Mouse (Mus musculus) adrenal gland, postnatal 10 days (tissue): ENCODE data around the gene Fbxo17. TPM values are rescaled to one million over a fixed set of nuclear protein-coding genes. Genes with fewer than 3 reads are reported as not detected.

Experiments used
- DNase-seq: peaks from one replicate; pipeline ENCODE4 v3.0.0; 2021; ENCODE audit warnings: mixed read lengths
- total RNA-seq, 2 experiments: library from RNA; stranded (reverse); gene quantifications; 2 replicates each; pipeline ENCODE4 v1.2.3; 2021

The Fbxo17 gene
- total RNA-seq, 2 experiments from 2014 or later, result 3.7 to 6.0 TPM

- DNase-seq, result no peak
These were observed 1.1 kb downstream of the Fbxo17 start for GRCm38 (mm10) chr7:28717726-28718125.

DNA sequence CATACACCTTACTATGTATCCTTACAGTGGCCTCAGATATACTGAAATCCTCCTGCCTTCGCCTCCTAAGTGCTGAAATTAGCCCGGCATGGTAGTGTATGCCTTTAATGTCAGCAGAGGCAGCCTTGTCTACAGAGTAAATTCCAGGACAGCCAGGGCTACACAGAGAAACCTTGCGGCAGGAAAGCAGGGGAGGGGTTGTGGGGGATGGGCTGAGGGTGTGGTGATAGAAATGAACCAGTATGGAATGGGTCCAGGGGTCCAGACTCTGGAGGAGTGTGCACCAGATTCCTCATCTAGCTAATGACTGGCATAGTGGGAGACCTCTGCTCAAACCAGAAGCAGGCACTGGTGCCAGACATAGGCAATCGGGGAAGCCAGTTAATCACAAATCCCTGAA is 2.6 kb downstream of the Fbxo17 start:
- DNase-seq, result no peak

- no peak for DNase-seq
These were observed 3.0 kb downstream of the Fbxo17 start for GRCm38 (mm10) chr7:28719650-28720049.

- DNase-seq, result no peak
These were observed 4.3 kb downstream of the Fbxo17 start for GRCm38 (mm10) chr7:28720753-28721537.

GRCm38 (mm10) chr7:28722079-28722478 is 5.5 kb downstream of the Fbxo17 start:
- DNase-seq, result no peak

DNA sequence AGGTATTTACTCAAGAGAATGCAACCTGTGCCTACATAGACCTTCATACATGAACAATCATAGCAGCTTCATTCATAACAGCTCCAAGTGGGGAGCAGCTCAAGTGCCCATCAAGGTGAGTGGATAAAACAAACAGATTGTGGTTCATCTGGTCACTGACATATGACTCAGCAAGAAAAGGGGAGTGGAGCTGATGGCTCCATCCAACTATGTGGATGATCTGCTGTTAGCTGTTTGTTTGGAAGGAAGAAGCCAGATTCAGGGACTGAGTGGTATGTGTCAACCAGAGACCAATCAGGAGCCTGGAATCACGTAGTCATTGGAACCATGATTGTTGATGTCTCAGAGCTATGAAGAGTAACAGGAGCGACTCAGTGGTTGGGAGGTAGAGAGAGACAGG is 8.0 kb downstream of the Fbxo17 start:
- DNase-seq, result no peak

- DNase-seq, result peak; percentile 91
These were observed 10.0 kb downstream of the Fbxo17 start for GRCm38 (mm10) chr7:28726600-28726999.

DNA sequence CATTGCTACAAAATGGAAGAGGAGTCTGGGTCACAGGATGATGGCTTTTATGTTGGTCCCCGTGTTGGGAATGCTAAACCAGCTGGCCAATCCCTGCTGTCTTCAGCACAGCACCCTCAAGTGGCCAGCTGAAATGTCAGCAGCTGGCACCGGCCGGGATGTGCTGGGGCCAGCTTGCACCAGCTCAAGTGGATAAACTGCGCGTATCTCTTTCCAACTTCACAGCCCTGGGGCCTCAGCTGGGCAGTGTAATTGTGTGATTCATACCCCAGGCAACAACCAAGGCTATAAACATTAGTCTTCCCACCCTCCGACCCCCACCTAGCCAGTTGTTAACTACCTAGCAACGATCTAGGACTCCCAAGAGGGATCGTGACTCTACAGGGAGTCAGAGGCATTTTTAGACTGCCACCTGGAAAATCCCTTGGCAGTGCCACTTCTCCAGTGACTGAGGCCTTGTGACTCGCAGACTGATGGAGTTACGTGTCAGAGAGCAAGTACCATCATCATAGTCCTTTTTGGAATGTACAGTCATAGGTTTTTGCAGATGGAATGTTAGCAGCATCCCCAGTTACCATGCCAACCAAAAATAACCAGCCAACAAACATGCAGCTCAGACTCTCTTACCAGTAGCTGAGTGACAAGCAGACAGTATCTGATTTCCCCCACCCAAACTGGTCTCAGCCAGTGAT is 11.2 kb downstream of the Fbxo17 start:
- peak; percentile 44 for DNase-seq

DNA sequence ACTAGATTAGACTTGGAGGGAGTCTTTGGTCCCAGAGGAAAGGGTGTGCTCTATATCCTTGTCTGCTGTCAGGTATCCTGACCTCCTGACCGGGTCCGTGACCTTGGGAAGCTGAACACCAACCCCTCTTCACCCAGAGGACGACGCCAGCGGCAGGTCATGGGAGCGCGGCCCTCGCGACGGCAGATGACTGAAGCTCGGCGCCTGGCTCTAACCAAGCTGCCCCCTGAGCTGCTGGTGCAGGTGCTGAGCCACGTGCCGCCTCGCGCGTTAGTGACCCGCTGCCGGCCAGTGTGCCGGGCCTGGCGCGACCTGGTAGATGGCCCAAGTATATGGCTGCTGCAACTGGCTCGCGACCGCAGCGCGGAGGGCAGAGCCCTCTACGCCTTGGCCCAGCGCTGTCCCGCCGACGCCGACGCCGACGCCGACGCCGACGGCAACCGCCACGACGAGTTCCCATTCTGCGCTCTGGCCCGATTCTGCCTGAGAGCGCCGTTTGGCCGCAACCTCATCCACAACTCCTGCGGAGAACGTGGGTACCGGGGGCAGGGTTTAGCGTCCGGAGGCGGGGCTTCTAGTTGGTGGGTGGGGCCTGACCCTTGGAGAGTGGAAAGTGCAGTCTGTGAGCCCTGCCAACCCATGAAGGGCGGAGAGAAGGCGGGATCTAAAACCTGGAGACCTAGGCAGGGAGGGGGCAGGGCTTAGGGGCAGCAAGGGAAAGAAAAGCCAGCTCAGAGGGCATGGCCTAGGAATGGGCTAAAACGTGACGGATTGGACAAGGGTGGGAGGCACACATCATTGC is 15.9 kb downstream of the Fbxo17 start:
- DNase-seq, result peak; percentile 90

DNA sequence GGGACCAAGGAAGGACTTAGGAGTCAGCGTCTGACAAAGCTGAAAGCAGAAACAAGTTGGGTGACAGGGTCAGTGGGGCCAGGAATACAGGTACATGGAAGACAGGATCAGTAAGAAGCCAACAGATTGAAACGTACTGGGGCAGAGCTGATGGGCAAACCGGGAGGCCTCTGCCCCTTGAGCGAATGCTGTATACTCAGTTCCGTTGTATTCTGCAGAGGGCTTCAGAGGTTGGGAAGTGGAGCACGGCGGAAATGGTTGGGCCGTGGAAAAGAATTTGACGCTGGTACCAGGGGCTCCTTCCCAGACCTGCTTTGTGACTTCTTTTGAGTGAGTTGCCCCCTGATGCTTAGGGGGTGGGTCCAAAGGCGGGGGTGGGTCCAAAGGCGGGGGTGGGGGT is 16.6 kb downstream of the Fbxo17 start:
- no peak for DNase-seq

DNA sequence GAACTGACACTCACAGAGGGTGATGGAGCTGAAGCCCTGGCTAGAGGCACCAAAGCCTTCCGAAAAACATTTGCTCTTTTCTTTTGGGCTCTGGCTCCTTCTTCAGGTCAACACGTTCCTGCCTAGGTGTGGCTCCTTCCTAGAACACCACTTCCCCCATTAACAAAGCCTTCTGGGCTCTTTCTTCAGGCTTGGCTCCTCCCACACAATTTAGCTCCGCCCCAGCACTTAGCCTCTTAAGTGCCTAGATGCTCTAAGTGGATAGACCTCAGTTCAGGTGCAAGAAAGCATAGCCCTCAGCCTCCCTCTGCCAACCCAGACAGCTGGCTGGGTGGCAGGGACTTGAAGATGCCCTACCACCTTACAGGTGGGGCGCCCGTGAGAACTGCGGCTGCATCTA is 19.1 kb downstream of the Fbxo17 start:
- no peak for DNase-seq

- DNase-seq, result no peak
These were observed 23.2 kb downstream of the Fbxo17 start for GRCm38 (mm10) chr7:28739829-28740228.

DNA sequence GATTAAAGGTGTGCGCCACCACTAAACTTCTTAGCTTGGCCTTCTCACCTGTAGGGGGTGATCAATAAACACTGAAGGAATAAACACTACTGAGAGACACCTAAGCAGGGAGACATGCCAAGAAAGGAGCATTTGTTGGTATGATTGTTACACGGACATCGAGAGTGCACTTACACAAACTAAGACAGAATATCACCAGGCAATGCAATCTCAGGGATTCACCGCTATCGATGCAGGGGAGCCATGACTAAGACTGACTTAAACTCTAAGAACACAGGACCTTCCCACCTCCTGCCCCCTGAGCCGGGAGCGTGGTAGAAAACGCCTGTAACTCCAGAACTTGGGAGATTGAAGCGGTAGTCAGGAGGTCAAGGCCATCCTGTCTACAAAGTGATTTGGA is 24.3 kb downstream of the Fbxo17 start:
- no peak for DNase-seq

DNA sequence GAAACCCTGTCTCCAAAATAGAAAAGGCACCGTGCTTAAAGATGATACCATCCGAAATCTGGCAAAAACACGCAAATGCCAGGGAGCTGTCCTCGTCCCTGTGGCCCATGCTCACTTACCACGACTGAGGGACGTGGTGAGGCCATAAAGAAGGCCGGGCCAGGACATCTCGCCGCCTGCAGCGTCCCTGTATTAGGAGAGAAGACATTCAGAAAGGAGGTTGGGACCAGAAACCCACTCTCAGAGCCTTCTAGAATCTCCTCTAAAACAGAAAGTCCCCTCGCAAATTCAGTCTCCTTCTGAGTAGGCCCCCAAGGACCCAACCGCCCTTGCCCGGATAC is 24.7 kb downstream of the Fbxo17 start:
- no peak for DNase-seq

DNA sequence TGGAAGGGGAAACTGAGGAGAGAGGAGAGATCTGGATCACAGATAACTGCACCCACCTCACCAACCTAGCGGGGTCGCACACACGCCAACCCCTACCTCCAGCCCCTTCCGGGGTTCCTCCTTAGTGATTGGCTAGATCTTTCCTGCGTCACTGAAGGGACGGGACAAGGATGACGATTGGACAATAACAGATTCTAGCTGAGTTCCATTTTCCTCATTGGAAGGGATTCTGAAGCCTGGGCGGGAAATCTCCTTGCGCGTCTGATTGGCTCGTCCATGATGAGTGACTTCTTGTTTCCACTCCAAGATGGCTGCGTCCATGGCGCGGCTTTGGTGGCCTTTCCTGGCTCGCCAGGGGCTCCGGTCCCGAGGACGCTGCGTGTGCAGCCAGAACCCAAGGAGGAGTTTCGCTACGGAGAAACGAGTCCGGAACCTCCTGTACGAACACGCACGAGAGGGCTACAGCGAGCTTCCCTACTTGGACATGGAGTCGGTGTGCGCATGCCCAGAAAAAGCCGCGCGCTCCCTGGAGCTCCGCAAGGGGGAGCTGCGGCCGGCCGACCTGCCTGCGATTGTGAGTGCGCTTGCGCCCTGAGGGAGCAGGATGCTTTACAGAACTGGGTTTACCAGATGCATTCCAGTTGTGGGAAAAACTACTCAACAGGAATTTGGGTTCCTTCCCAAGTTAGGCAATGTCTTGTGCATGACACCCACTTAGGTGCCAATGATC is 25.3 kb downstream of the Fbxo17 start, which contains the start of the genes Mrps12 and Sars2:
Mrps12 (minus strand) TSS at position 112 of the 730 bp plus-strand sequence.
Sars2 (plus strand) TSS at position 284 of the 730 bp plus-strand sequence.
- peak; percentile 95 for DNase-seq

- no peak for DNase-seq
These were observed 33.3 kb downstream of the Fbxo17 start for GRCm38 (mm10) chr7:28749935-28750334.

DNA sequence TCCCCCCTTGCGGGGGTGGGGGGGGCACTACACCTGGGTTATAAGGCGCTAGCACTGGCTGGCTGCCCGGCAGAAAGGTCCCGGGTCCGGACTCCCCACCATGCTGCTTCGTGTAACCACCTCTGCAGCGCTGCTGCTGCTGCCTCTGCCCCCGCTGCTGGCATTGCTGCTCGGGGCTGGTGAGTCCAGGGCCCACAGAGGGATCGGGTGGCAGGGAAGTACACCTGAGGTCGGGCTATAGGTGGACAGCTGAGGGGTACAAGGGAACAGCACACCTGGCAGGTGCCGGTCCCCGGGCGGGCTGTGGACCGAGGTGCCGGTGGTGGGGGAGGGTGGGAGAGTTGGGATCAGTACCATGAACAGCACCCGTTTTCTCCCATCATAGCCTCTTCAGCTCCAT is 39.5 kb downstream of the Fbxo17 start, which contains the start of gene Ccer2:
Ccer2 (plus strand) TSS at position 96 of the 400 bp plus-strand sequence.
- no peak for DNase-seq

DNA sequence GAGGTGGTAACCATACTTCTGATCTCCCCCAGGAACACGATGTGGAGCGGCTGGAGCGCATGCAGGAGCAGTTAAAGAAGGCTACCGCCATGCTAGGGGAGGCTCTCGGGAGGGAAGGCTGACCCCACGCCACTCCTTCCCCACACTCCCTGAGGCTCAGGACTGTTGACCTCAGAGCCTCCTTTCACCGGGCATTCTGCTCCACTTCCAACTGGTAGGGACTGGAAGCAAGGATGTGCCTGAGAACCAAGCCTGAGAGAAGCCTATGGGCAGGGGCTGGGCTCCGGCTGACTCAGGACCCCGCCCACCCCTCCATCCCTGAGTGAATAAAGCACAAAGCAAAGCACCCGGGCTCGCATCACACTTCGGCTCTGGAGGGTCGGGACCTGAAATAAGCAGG is 42.0 kb downstream of the Fbxo17 start:
- no peak for DNase-seq

GRCm38 (mm10) chr7:28761907-28762306 is 45.3 kb downstream of the Fbxo17 start:
- DNase-seq, result no peak

- DNase-seq, result no peak
These were observed 48.6 kb downstream of the Fbxo17 start for GRCm38 (mm10) chr7:28765211-28765610.

DNA sequence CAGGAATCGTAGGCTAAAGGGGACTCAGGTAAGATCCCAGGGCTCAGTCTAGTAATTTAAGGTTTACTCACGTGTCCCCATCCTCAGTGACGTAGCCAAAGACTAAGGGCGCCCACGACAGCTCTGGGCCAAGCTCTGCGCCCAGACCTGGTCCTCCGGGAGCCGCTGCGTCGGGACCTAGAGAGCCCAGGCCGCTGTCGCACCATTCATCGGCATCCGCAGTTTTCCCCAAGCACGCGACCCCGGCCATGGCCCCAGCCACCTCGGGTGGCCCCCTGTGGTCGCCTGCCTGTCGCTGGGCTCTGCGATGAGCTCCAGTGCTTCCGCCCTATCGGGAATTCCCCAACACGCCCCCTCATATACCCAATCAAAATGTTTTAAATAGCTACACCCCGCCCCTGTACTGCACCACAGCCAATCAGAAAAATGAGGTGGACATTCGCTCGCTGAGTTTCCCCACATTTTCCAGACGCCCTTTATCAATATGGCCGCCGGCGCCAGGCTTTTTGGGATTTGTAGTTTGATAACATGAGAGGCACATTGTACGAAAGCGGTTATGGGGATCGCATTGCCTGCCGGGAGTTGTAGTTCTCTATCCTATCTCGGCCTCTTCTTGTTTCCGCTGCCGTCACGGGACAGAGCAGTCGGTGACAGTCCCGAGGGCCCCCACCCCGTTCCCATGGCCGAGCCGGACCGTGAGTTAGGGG is 49.7 kb downstream of the Fbxo17 start, which contains the start of gene Sirt2:
Sirt2 (plus strand) TSS at position 563 of the 707 bp plus-strand sequence.
- DNase-seq, result peak; percentile 95
